Mouse (Mus musculus) layer of hippocampus, adult 8-10 months (tissue): ENCODE measurements around the gene Ptgr2. TPM values are rescaled to one million over a fixed set of nuclear protein-coding genes. Genes with fewer than 3 reads are reported as not detected.
"Not testable (repeated sequence)": the region's sequence is repeated elsewhere in the genome, so short reads cannot be mapped to it uniquely, and the experiment has no call there.

Experiments used
- DNase-seq, 2 experiments: peaks; one replicate each; pipeline ENCODE4 v3.0.0; 2022; ENCODE audit warnings: low spot score in 2 of 2
- total RNA-seq, 4 experiments: library from RNA; stranded (reverse); gene quantifications; 2 replicates each; pipeline ENCODE4 v1.2.4; 2022

Ptgr2 gene
- total RNA-seq, 4 experiments from 2014 or later = 28.9 to 48.5 (median 41.2) TPM

DNA sequence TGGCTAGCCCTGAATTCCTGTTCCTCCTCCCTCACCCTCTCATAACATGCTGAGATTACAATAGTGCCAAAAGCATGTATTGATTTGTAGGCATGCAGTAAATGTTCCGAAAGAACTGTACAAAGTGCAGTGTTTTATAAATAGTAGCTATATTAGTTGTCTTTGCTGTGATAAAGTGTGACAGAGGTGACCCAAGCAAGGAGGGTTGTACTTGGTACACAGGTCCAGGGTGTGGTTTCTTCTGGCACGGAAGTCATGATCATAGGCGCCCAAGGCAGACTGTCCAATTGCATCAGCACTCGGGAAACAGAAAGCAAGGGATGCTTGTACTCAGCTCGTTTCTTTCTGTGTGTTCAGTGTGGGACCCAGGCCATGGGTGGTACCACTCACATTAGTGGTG is 19.1 kb downstream of the Ptgr2 start:
- no peak for DNase-seq

DNA sequence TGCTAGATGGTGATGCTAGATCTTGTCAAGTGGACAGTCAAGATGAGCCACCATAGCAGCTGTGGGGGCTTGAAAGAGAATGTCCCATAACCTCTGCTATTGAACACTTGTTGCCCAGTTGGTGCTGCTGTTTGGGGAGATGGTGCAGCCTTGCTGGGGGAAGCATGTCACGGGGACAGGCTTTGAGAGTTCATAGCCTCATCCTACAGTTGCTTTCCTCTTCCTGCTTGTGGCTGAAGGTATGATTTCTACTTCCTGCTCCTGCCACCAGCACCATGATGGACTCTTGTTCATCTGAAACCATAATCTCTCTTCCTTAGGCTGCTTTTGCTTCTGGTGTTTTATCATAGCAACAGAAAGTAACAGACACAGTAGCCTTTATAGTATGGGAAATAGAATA is 19.5 kb downstream of the Ptgr2 start:
- no peak for DNase-seq

GRCm38 (mm10) chr12:84311306-84311705 is 26.3 kb downstream of the Ptgr2 start:
- DNase-seq = no peak

- DNase-seq = no peak
Observed at GRCm38 (mm10) chr12:84316006-84316405, 31.0 kb downstream of the Ptgr2 start.

GRCm38 (mm10) chr12:84316721-84317621 is 31.9 kb downstream of the Ptgr2 start, which contains the start of gene Zfp410:
Gene Zfp410 (plus strand): TSS chr12:84316852.
- peak; percentile 68 to 76 for DNase-seq

GRCm38 (mm10) chr12:84327111-84327512 is 42.1 kb downstream of the Ptgr2 start:
- no peak for DNase-seq

GRCm38 (mm10) chr12:84336963-84337625 is 52.1 kb downstream of the Ptgr2 start:
- no peak for DNase-seq

GRCm38 (mm10) chr12:84347192-84347591 is 62.2 kb downstream of the Ptgr2 start:
- no peak for DNase-seq

GRCm38 (mm10) chr12:84358699-84359098 is 73.7 kb downstream of the Ptgr2 start:
- DNase-seq = not testable (repeated sequence)

DNA sequence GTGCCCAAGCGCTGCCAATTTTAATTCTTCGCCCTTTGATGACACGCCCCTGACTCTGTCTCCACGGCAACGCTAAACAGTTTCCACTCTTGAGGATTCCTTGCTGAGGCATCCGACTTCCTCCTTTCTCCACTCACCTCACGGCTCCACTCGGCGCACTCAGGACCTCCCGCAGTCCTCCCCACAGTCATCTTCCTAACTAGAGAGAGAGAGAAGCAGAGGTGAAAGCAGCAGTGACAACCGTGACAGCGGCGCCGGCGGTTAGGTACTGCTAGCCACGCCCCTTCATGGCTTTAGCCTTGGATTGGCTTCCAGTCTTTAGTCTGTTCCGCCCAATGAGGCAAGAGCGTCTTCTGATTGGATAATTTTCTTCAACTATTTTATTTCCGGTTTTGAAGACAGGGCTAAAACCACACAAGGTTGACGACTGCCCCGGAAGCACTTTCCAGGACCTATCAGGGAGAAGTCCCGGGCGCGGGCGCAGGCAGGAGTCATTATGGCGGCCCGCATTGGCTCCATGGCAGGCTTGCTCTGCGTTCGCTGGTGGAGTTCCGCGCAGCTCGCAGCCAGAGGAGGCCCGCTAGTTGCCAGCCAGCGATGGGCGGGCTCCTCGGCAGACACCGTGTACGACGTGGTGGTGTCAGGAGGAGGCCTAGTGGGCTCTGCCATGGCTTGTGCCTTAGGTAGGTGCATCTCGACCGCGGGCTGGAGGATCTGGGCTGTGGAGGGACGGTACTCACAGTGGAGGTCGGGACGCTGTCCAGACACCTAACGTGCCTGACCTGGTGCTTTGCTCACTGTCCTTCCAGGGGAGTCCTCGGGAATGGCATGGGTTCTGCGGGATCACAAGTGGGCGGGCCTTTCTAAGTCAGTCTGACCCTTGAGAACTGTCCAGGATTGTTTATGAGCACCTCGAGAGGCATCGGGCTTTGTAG is 76.8 kb downstream of the Ptgr2 start, which contains the start of the genes Coq6 and Fam161b:
Coq6 (plus strand) TSS at position 103 of the 935 bp plus-strand sequence.
Fam161b (minus strand) TSS at position 279 of the 935 bp plus-strand sequence.
- DNase-seq = peak; percentile 96 to 97

DNA sequence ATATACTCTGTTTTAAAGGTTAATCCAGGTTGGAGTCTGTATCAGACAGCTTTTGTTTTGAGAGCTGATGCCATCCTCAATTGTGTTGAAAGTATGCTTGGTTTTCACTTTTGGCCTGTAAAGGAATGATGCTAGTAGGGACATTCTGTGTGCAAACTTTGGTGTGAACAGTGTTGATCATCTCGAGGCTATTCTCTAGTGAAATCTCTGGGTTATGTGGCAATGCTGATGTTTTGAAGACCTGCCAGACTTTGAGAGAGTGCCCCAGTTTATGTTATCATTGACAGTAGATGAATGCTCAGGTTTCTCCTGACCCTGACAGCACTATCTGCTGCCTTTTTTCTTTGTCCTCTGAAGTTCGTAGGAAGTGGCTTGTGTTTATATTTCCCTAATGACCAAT is 77.8 kb downstream of the Ptgr2 start:
- DNase-seq = no peak

DNA sequence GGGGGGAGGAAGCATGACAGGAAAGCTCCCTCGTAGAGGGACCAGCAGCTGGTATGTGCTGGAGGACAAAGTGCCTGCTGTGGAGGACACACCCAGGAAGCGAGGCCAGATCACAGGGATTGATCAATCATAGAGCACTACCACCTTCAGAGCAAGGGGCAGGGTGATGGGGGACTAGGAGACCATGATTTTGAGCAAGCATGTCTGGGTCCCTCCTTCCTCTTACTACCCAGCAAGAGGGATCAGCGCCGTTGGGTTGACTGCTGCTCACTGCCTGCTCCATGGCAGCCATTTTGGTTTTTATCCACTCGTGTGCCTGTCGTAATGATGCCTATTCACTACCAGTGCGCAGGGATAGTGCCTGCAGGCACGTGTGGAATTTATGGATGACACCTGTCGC is 79.3 kb downstream of the Ptgr2 start:
- no peak for DNase-seq

- DNase-seq = no peak
Observed at GRCm38 (mm10) chr12:84365137-84365536, 80.1 kb downstream of the Ptgr2 start.

Other genes with a start within 250 kb of the Ptgr2 start
- 1 to 10 TPM; 2.2 to 3.3 (median 2.7) TPM for gene Acot4, start 246.9 kb upstream of the Ptgr2 start, total RNA-seq
- not detected for gene Gm49366, start 246.3 kb upstream of the Ptgr2 start, total RNA-seq
- 1 to 10 TPM; 2.4 to 3.1 (median 2.8) TPM for gene Acot3, start 233.1 kb upstream of the Ptgr2 start, total RNA-seq
- 1 to 10 TPM; 4.4 to 5.3 (median 5.2) TPM for gene Acot5, start 215.9 kb upstream of the Ptgr2 start, total RNA-seq
- gene Acot6, start 184.6 kb upstream of the Ptgr2 start, total RNA-seq = 1 to 10 TPM; 4.5 to 6.1 (median 5.1) TPM
- gene Dnal1, start 170.9 kb upstream of the Ptgr2 start, total RNA-seq = 10 to 100 TPM; 76.7 to 97.3 (median 85.4) TPM
- 1 to 10 TPM; 3.1 to 3.9 (median 3.6) TPM for gene Pnma1, start 136.7 kb upstream of the Ptgr2 start, total RNA-seq
- gene Elmsan1, start 66.4 kb upstream of the Ptgr2 start, total RNA-seq = 10 to 100 TPM; 21.6 to 28.5 (median 26.0) TPM
- gene Zfp410, start 31.6 kb downstream of the Ptgr2 start, total RNA-seq = 10 to 100 TPM; 34.6 to 44.5 (median 37.9) TPM
- 10 to 100 TPM; 25.9 to 30.3 (median 28.5) TPM for gene Coq6, start 76.4 kb downstream of the Ptgr2 start, total RNA-seq
- gene Fam161b, start 76.6 kb downstream of the Ptgr2 start, total RNA-seq = 10 to 100 TPM; 11.0 to 16.5 (median 13.0) TPM
- 10 to 100 TPM; 25.2 to 30.4 (median 29.1) TPM for gene Entpd5, start 123.8 kb downstream of the Ptgr2 start, total RNA-seq
- 10 to 100 TPM in 2 of 4 experiments, 1 to 10 TPM in 2; 8.3 to 12.7 (median 10.7) TPM for gene Bbof1, start 123.8 kb downstream of the Ptgr2 start, total RNA-seq
- 10 to 100 TPM in 3 of 4 experiments, 1 to 10 TPM in 1; 9.1 to 16.9 (median 13.8) TPM for gene Rnf113a2, start 132.0 kb downstream of the Ptgr2 start, total RNA-seq
- 10 to 100 TPM; 55.6 to 61.6 (median 58.2) TPM for gene Aldh6a1, start 165.8 kb downstream of the Ptgr2 start, total RNA-seq
- gene Lin52, start 166.2 kb downstream of the Ptgr2 start, total RNA-seq = 10 to 100 TPM; 21.9 to 31.9 (median 26.3) TPM